Mouse (Mus musculus): Measurements from ENCODE around the gene Pde7b.
A peak's percentile ranks its signal among the peaks of the same experiment; 100 is the strongest.
"Not testable (repeated sequence)": the region's sequence is repeated elsewhere in the genome, so short reads cannot be mapped to it uniquely, and the experiment has no call there.

The Pde7b gene

DNA sequence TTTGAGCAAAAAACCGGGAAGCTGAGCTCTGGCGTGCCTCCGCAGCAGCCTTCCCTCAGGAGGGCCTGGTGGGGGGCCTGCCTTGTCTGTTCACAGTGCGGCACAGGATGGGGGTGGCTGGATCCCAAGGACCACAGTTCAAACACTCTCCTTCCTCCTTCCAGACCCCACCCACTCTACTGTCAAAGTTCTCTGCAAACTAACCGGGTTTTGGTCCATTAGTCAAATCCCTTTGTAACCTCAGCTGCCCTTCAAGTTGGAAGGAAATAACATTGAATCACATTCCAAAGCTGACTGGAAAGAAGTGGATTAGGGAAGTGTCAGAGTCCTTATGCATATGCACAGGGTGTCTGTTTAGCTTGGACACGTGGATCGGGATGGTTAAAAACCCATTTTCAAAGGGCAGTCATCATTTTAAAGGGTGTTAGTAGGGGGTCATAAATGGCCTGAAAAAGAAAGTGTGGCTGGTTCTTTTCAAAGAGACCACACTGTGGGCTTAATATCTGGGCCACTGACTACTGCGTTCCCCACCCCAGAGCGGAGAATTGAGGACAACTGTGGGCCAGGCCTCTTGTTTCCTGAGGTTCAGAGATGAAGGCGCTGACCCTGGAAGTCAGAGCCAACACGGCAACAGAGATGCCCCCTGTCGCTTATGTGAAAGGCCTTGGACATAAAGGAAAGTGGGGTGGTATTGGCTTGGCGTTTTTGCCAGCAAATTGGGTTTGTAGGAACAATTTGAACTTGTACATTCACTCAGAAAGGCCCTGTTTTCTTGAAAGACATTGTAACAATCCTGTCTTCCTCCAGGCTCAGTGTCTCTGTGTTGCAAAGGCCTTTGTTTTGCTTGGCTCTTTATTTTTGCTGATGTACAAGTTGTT lies 175.8 kb downstream of the Pde7b start:
- no peak for DNase-seq (ENCODE audit: low spot score)

DNA sequence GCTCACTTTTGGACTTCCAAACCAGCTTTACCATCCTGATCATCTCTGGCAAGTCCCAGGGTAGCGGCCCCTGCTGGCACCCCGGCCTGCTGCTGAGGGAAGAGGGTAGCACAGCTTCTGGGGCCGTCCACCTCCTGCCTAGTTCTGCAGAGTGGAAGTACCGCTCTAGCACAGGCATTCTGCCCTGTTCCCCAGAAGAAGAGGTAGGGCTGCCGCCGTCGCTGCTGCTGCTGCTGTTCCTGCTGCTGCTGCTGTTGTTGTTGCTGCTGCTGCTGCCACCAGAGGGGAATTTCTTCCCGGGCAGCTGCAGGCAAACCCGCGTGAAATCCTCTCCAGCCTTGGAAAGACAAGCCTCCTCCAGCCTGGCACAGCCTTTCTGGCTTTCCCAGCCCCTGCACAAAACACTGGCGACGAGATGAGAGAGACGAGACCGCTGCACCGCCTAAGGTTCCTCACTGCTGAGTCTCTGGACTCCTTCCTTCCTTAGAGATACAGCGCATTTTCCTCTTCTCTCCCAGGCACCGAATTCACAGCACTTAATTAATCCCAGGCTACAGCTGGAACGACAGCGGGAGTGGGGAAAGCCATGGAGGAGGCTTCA lies 176.8 kb downstream of the Pde7b start:
- peak; percentile 36 for DNase-seq (ENCODE audit: low spot score)

DNA sequence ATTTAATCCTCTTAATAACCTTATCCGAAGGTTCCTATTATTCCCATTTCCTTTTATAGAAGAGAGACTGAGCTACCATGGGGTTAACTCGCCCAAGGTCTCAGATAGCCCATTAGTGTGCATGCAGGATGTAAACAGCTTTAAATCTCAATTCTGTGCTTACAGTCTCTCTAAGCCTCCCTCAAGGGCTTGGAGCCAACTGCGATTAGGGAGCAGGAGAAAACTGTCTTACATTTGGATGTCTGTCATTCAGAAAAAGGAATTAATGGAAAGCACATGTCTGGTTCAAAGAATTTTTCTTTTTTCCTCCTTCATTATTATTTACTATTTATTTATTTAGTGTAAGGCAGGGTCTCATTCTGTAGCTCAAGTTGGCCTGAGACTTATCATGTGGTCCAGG lies 181.8 kb downstream of the Pde7b start:
- DNase-seq (ENCODE audit: low spot score) = no peak

DNA sequence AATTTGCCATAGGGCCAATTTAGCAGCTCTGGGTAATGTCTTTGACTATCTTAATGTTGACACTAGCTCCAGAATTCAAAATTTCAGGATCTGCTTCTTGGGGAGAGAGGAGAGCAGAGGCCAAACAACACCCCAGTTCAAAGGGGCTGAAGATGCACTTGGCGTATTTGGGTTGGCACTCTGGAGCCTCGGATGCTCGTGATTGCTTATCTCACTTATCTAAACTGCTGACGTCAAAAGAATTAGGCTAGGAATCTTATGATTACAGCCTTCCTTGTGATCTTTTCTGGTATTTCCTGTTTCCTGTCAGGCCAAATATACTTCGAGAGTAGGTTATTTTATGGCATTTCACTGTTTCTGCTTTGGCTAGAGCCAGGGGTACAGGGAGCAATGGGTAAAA lies 191.1 kb downstream of the Pde7b start:
- DNase-seq (ENCODE audit: low spot score) = no peak

DNA sequence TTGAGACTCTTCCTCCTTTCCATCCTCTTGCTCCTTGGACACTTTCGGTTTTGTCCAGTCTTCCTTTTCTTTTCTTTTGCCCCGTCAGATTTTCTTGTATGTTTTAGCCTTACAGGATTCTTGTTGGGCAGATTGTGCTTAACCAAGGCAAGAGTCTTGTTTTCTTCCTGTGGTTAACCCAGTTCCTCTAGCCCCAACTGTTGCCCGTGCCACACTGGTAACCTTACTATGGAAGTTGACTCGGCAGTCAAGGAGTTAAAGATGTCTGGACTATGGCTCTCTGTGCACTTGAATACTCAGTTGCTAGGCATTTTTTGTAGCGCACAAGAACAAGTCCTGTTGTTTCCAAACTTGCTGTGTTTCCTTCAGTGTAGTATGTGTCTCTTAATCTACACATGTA lies 193.0 kb downstream of the Pde7b start:
- DNase-seq (ENCODE audit: low spot score) = no peak

DNA sequence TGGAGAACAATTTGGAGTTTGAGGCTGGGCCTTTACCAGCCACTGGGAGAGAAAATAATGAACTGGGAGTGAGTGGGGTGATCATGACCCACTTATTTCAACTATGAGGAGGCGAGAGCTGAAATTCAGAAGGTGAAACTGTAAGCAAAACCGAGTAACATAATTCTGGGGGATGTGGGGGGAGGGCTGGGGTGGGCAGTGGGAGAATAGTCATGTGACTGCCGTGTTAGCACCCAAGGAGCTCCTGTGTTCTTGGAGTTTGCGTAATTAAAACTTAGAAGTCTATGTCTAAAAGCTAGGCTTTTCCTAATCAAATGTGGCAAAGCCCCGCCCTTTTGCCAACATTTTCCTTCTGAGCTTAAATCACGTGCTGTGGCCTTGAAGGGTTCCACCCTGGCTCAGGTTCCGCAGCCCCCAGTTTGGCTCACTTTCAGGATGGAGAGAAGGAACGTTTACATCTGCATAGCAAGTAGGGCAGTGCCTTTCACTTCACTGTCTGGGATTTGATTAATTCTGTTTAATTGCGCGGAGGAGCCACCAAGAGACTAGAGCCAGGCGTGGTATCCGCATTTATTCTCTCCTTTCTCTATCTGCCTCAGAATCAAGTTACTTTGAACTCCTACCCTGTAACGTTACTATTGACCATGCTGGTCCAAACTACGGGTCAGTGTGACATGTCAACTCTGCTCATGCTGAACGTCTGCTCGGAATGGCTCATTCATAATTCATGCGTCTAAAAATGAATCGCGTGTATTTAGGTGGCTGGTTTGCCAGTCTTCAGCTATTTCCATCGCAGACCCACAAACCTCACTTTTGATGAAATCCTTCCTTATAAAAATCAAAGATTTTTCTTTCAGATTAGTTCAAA lies 196.1 kb downstream of the Pde7b start:
- no peak for DNase-seq (ENCODE audit: low spot score)

DNA sequence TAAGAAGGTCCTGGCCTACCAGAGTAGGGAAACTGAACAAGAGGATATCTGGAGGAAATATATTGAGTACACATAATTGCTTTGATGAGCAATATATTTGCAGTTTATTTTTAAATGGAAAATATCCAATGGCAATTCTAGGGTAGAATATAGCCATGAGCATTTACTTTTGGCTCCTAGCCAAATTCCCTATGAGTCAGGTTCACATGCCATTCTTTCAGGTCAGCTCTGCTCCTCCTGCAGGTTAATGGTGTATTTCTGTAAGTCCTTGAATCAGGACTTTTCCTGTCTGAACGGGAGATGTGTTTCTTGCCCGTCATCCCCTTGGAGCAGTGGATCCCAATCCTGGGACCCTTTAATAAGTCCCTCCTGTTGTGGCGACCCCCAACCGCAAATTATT lies 197.1 kb downstream of the Pde7b start:
- no peak for DNase-seq (ENCODE audit: low spot score)

DNA sequence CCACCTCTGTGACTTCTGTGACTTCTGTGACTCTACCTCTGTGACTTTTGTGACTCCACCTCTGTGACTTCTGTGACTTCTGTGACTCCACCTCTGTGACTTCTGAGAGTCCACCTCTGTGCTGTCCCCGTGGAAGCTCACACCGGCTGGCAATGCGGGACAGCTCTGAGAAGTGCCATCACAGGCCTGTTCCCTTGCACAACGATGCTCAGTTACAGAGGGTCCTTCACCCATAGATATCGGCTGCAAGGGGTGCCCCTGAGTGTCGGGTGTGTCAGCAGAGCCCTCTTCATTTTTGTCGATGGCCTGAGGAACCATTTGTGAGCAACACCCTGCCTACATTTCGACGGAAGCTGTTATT lies 206.4 kb downstream of the Pde7b start:
- DNase-seq (ENCODE audit: low spot score) = no peak

DNA sequence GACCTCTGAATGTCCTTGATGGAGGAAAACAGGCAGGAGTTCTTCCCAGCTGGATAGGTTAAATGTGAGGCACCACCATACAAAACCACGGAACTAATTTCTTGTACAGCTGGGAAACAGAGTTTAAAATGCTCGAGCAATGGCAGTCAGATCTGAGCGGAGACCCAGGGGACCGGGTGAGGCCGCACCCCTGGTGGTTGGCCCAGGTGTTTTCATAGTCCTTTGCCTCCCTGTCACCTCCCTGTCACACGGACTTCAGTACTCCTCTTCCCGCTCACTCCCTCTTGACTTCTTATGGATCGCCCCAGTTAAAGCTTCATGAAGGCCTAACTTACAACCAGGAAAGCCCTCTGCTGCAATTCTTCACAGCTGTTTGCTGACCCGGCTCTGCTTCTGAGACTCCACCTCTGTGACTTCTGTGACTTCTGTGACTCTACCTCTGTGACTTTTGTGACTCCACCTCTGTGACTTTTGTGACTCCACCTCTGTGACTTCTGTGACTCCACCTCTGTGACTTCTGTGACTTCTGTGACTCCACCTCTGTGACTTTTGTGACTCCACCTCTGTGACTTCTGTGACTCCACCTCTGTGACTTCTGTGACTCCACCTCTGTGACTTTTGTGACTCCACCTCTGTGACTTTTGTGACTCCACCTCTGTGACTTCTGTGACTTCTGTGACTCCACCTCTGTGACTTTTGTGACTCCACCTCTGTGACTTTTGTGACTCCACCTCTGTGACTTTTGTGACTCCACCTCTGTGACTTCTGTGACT lies 206.9 kb downstream of the Pde7b start:
- DNase-seq (ENCODE audit: low spot score) = not testable (repeated sequence)

DNA sequence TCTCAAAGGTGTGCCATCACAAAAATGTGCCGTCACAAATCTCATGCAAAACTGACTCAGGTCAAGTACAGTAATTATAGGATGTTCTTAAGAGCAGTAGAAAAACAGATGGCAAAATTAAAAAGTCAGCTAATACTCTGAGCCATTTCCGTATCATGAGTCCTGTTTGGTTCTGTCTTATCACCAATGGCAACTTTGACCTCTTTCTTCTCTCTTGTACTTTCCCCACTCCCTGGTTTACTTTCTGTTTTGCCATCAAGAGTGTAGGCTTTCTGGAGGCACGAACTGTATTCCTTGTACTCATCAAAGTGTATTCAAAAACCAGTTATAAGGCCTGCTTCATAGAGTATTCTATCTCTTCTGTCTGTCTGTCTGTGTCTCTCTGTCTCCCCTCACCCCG lies 211.0 kb downstream of the Pde7b start:
- DNase-seq (ENCODE audit: low spot score) = no peak

DNA sequence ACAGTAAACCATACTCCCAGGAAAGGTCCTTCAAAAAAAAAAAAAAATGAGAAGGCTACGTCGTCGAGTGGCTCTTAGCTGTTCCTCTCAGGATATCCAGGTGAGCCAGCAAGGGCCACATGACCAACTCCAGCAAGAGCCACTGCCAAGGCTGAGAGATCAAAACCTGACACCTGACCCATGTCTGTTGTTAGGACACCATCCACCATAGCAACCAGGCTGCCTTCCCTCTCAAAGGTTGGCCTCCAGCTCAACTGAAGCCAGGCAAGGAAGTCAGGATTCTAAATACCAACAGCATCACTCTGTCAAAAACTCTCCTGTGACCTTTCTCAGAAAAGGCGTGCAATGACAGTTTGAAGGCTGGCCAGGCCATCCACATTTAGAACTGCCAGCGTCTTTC lies 211.4 kb downstream of the Pde7b start:
- DNase-seq (ENCODE audit: low spot score) = peak; percentile 77

DNA sequence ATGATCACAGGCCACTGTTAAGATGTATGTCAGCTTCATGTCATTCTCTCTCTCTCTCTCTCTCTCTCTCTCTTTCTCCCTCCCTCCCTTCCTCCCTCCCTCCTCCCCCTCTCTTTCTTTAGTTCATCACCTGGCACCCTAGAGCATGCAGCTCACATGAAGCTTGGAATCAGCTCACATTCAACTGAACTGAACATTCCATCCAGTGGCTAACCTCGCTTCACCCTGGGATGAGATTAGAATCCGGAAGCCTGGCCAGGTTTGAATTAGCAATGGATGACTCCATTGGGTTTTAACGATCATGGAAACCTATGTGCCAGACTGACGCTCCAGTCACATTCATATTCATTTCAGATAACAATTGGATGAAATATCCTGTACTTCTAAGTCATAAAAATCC lies 215.1 kb downstream of the Pde7b start:
- DNase-seq (ENCODE audit: low spot score) = no peak

DNA sequence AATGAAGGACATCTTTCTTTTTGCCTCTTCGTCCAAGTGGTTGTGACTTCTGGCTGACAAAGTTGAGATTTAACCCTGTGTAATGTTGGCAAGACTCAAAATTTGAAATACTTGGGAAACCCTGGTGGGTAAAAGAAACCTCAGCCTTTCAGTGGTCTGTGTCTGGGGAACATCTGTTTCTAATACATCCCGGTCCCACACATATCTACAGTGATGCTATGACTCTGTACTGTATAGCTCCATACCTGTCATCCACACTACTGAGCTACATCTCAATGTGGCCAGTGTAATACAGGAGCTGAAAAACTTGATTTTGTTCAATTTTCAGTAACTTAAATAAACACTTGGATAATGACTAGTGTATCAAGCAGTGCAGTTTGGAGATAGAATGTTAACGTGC lies 216.4 kb downstream of the Pde7b start:
- no peak for DNase-seq (ENCODE audit: low spot score)

DNA sequence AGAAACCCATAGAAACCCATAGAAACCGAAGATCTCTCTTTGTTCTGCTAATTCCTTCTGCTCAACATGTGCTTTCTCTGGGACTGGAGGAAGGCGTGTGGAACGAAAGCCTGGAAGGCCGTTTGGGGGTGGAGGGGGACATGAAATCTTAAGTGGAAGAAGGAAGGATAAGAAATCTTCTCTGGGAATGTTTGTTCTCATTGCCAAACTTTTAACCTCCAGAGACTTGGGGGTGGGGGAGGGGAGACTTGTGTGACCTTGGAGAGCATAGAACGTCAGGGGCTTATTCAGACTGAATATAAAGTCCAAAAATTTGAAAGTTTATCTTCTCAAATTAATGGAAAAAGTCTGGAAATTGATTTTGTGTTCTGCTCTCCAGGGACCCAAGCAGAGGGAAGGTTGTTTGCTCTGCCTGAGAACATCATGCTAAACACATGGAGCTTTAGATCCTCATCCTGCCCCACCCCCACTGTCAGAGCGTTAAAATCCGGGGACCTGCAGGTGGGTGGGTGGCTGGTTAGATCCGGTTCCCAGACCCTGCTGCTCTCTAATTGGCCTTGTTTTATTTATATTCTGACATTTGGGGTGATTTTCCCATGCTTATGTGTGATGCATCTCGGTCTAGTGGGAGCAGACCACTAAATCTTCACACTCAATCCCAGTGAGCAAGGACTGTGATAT lies 217.0 kb downstream of the Pde7b start:
- no peak for DNase-seq (ENCODE audit: low spot score)

DNA sequence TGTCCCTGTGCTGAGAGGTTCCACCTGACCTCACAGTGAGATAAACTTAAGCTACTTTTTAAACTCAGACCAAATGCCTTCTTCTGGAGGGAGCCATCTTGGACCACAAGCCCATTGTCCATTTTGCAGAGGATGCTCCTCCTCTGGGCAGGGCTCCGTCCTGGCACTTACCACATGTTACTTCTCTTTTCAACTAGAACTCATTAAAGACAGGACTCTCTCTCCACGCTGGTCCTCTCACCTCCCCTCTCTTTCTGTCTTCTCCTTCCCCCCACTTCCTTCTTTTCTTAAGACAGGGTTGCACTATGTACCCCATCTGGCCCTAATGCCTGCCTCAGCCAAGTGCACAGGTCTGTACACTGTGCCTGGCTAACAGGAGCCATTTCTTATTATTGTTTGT lies 217.8 kb downstream of the Pde7b start:
- no peak for DNase-seq (ENCODE audit: low spot score)

DNA sequence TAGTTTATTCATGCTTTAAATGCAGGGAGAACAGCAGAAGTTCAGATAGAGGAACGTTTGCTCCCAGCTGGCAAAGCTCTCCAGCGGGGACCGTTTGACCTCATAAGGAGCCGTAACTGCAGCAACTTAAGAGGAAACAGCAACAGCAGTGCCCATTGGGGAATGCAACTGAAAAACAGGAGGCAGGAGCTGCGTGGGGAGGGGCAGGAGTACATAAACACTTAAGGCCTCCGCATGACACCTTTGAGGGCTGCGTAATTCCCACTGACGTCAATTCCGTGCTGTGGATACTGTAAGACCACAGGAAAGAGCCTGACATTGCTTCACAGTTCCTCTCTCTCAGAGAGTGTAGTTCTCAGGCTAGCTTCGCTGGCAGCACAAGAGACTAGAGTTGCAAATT lies 219.4 kb downstream of the Pde7b start:
- peak; percentile 77 for DNase-seq (ENCODE audit: low spot score)

DNA sequence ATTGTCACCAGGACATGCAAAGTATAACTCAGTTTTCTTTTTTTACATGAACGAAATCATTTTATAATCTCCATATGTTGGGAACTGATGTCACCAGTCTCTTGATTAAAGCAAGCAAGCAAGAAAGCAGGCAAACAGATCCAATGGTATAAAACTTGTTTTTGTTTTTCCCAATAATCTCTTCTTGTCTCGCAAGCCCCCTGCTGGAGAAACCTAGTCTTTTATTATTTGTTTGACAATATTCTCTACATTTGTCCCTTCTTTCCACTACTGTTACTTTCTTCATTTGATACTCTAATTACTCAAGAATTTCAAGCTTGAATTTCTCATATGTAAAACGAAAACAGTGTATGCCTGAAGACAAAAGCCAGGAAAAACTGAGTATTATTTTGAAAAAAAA lies 220.1 kb downstream of the Pde7b start:
- DNase-seq (ENCODE audit: low spot score) = no peak

DNA sequence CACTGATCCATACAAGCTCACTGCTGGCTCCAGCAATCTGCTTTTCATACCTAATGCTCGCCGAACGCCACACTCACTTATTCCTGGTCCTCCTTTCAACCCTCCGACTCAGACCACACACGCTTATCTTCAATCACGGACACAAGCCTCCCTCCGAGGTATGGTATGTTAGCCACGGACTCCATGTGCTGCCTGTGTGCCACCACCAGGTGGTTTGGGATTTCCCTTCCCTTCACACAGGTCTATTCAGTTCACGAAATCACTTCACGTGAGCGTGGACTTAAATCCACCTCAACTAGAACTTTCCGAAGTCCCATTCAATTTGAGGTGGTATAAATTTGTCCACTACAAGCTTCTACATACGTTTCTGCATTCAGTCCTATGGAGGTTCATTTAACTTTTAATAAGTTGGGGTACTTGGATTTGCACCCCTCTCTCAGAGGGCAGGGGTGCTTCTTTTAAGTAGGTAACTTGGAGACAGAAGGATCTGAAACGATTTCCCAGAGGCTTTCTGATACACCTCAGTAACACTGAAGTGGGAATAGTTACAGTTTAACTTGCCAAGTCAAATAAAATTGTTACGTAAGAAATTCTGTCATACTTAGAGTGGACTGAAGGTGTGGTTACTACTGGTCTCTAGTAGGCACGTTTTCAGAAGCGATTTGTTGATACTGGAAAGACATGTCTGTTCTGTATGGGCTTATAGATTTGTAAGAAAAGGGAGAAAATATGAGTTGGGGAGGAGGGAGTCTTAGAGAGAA lies 221.4 kb downstream of the Pde7b start:
- DNase-seq (ENCODE audit: low spot score) = peak; percentile 69

DNA sequence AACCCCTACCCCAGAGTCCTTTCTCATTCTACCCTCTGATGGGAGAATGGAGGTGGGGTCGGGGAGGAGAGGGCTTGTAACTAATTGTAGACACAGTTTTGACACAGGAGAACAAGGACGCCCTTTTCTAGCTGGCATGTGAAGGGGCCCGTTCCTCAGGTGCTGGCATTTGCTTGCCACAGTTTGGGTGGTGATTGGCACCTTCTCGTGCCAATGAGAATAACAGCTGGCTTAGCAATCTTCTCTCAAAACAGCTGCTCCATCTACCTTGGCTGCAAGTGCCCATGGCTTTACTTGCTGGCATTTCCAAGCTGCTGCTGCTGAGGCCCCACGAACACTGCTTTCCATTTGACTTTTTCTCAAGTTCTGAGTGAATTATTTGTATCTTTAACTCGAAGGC lies 223.7 kb downstream of the Pde7b start:
- DNase-seq (ENCODE audit: low spot score) = no peak

DNA sequence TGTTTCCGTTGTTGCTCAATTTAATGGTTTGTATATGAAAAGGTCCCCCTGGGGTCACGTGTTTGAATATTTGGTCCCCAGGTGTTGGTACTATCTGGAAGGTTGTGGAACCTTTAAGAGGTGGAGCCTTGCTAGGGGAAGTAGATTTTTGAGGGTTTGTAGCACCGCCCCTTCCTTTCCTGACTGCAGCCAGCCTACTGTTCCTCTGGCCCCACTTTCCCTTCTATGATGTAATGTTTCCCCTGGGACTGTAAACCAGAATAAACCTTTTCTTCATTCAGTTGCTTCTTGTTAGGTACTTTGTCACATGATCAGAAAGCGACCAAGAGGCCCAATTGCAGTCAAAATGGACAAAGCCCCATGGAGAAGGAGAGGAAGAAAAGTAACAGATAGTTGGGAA lies 229.8 kb downstream of the Pde7b start:
- no peak for DNase-seq (ENCODE audit: low spot score)
